Mouse (Mus musculus): ENCODE data around the gene Alppl2.

Gene Alppl2

GRCm38 (mm10) chr1:87070720-87071119 lies 19.0 kb downstream of the Alppl2 start:
- no peaks in the 10 kb centered on the region for H3K36me3 ChIP-seq (ENCODE audit: insufficient read depth, low read length)
- H3K9me3 ChIP-seq (ENCODE audit: low read length): no peaks in the 10 kb centered on the region
- H3K4me1 ChIP-seq (replicated peaks; ENCODE audit: low read depth, low read length): peaks cover 32% of the 10 kb centered on the region
- H3K27me3 ChIP-seq (ENCODE audit: insufficient read depth, low read length): peaks cover 17% of the 10 kb centered on the region
- TF ChIP-seq POU5F1 (IDR thresholded peaks at IDR 0.05; ENCODE audit: borderline replicate concordance, low read length): no peak
- no peak for TF ChIP-seq NANOG (IDR thresholded peaks at IDR 0.05; ENCODE audit: borderline replicate concordance, low read length)
- peak; percentile 60 for TF ChIP-seq CTCF (conservative IDR thresholded peaks at IDR 0.05; ENCODE audit: low read length)
- H3K4me3 ChIP-seq (replicated peaks; ENCODE audit: low read length): peak overlapping the region; percentile 23; the same call in 1 of the 2 replicates

GRCm38 (mm10) chr1:87060913-87061312 lies 28.8 kb downstream of the Alppl2 start:
- H3K27me3 ChIP-seq (ENCODE audit: insufficient read depth, low read length): no peaks in the 10 kb centered on the region

GRCm38 (mm10) chr1:87059042-87059665 lies 30.6 kb downstream of the Alppl2 start:
- no peaks in the 10 kb centered on the region for H3K27me3 ChIP-seq (ENCODE audit: insufficient read depth, low read length)
- TF ChIP-seq CTCF (conservative IDR thresholded peaks at IDR 0.05; ENCODE audit: low read length) (no peak), POU5F1 (IDR thresholded peaks at IDR 0.05; ENCODE audit: borderline replicate concordance, low read length) (no peak), NANOG (IDR thresholded peaks at IDR 0.05; ENCODE audit: borderline replicate concordance, low read length) (no peak)

More at GRCm38 (mm10) chr1:87060913-87061312, 28.8 kb downstream of the Alppl2 start:
- Histone ChIP-seq H3K9me3 (ENCODE audit: low read length) (no peaks in the 10 kb centered on the region), H3K4me3 (replicated peaks; ENCODE audit: low read length) (no peak overlapping the region), H3K4me1 (replicated peaks; ENCODE audit: low read depth, low read length) (peaks cover 10% of the 10 kb centered on the region; the same call in 1 of the 2 replicates), H3K36me3 (ENCODE audit: insufficient read depth, low read length) (no peaks in the 10 kb centered on the region)
- TF ChIP-seq CTCF (conservative IDR thresholded peaks at IDR 0.05; ENCODE audit: low read length) (peak; percentile 33), NANOG (IDR thresholded peaks at IDR 0.05; ENCODE audit: borderline replicate concordance, low read length) (no peak)

GRCm38 (mm10) chr1:87057075-87057474 lies 32.7 kb downstream of the Alppl2 start:
- Histone ChIP-seq H3K27me3 (ENCODE audit: insufficient read depth, low read length) (no peaks in the 10 kb centered on the region), H3K4me3 (replicated peaks; ENCODE audit: low read length) (no peak overlapping the region), H3K4me1 (replicated peaks; ENCODE audit: low read depth, low read length) (peaks cover 10% of the 10 kb centered on the region; the same call in 1 of the 2 replicates), H3K9me3 (ENCODE audit: low read length) (no peaks in the 10 kb centered on the region), H3K36me3 (ENCODE audit: insufficient read depth, low read length) (no peaks in the 10 kb centered on the region)
- TF ChIP-seq POU5F1 (IDR thresholded peaks at IDR 0.05; ENCODE audit: borderline replicate concordance, low read length) (no peak), CTCF (conservative IDR thresholded peaks at IDR 0.05; ENCODE audit: low read length) (no peak)

More at GRCm38 (mm10) chr1:87059042-87059665, 30.6 kb downstream of the Alppl2 start:
- H3K9me3 ChIP-seq (ENCODE audit: low read length): no peaks in the 10 kb centered on the region
- H3K4me3 ChIP-seq (replicated peaks; ENCODE audit: low read length): no peak overlapping the region
- H3K36me3 ChIP-seq (ENCODE audit: insufficient read depth, low read length): no peaks in the 10 kb centered on the region
- H3K4me1 ChIP-seq (replicated peaks; ENCODE audit: low read depth, low read length): peaks cover 10% of the 10 kb centered on the region; the same call in 1 of the 2 replicates

- Histone ChIP-seq H3K4me3 (replicated peaks; ENCODE audit: low read length) (no peak overlapping the region), H3K9me3 (ENCODE audit: low read length) (no peaks in the 10 kb centered on the region), H3K27me3 (ENCODE audit: insufficient read depth, low read length) (no peaks in the 10 kb centered on the region), H3K4me1 (replicated peaks; ENCODE audit: low read depth, low read length) (peaks cover 5% of the 10 kb centered on the region; the same call in 1 of the 2 replicates), H3K36me3 (ENCODE audit: insufficient read depth, low read length) (peaks cover 13% of the 10 kb centered on the region)
- TF ChIP-seq CTCF (conservative IDR thresholded peaks at IDR 0.05; ENCODE audit: low read length): no peak
- TF ChIP-seq POU5F1 (IDR thresholded peaks at IDR 0.05; ENCODE audit: borderline replicate concordance, low read length): no peak
Measured at GRCm38 (mm10) chr1:87051369-87051768, 38.4 kb downstream of the Alppl2 start.

GRCm38 (mm10) chr1:87050700-87051099 lies 39.0 kb downstream of the Alppl2 start:
- H3K4me3 ChIP-seq (replicated peaks; ENCODE audit: low read length): no peak overlapping the region
- no peaks in the 10 kb centered on the region for H3K27me3 ChIP-seq (ENCODE audit: insufficient read depth, low read length)
- H3K4me1 ChIP-seq (replicated peaks; ENCODE audit: low read depth, low read length): peaks cover 5% of the 10 kb centered on the region; the same call in 1 of the 2 replicates
- TF ChIP-seq POU5F1 (IDR thresholded peaks at IDR 0.05; ENCODE audit: borderline replicate concordance, low read length) (no peak), CTCF (conservative IDR thresholded peaks at IDR 0.05; ENCODE audit: low read length) (no peak), NANOG (IDR thresholded peaks at IDR 0.05; ENCODE audit: borderline replicate concordance, low read length) (no peak)
- H3K9me3 ChIP-seq (ENCODE audit: low read length): no peaks in the 10 kb centered on the region
- H3K36me3 ChIP-seq (ENCODE audit: insufficient read depth, low read length): peaks cover 13% of the 10 kb centered on the region

GRCm38 (mm10) chr1:87050072-87050471 lies 39.7 kb downstream of the Alppl2 start:
- Histone ChIP-seq H3K27me3 (ENCODE audit: insufficient read depth, low read length) (no peaks in the 10 kb centered on the region), H3K9me3 (ENCODE audit: low read length) (no peaks in the 10 kb centered on the region), H3K36me3 (ENCODE audit: insufficient read depth, low read length) (peaks cover 18% of the 10 kb centered on the region), H3K4me3 (replicated peaks; ENCODE audit: low read length) (no peak overlapping the region), H3K4me1 (replicated peaks; ENCODE audit: low read depth, low read length) (peaks cover 5% of the 10 kb centered on the region; the same call in 1 of the 2 replicates)
- no peak for TF ChIP-seq POU5F1 (IDR thresholded peaks at IDR 0.05; ENCODE audit: borderline replicate concordance, low read length)
- no peak for TF ChIP-seq CTCF (conservative IDR thresholded peaks at IDR 0.05; ENCODE audit: low read length)
- no peak for TF ChIP-seq NANOG (IDR thresholded peaks at IDR 0.05; ENCODE audit: borderline replicate concordance, low read length)

GRCm38 (mm10) chr1:87041814-87042438 lies 47.8 kb downstream of the Alppl2 start:
- no peak for TF ChIP-seq NANOG (IDR thresholded peaks at IDR 0.05; ENCODE audit: borderline replicate concordance, low read length)
- TF ChIP-seq CTCF (conservative IDR thresholded peaks at IDR 0.05; ENCODE audit: low read length): peak; percentile 88
- no peak overlapping the region for H3K4me3 ChIP-seq (replicated peaks; ENCODE audit: low read length)
- no peaks in the 10 kb centered on the region for H3K9me3 ChIP-seq (ENCODE audit: low read length)
- H3K27me3 ChIP-seq (ENCODE audit: insufficient read depth, low read length): no peaks in the 10 kb centered on the region
- H3K36me3 ChIP-seq (ENCODE audit: insufficient read depth, low read length): 0 out of 2 replicates have a peak, but pooled peaks cover 9% of the 10 kb centered on the region
- H3K4me1 ChIP-seq (replicated peaks; ENCODE audit: low read depth, low read length): peaks cover 4% of the 10 kb centered on the region
